Mouse (Mus musculus) liver, embryonic 15.5 days (tissue): ENCODE results near the gene Fam129b. TPM values are rescaled to one million over a fixed set of nuclear protein-coding genes. Genes with fewer than 3 reads are reported as not detected.
"Not testable (repeated sequence)": the region's sequence is repeated elsewhere in the genome, so short reads cannot be mapped to it uniquely, and the experiment has no call there.

ENCODE experiments used
- ATAC-seq: fragments of 200-750 bp; cut with Nextera tagmentation; 2 replicates; pipeline ENCODE4 v1.8.0; 2017; ENCODE audit warnings: moderate number of reproducible peaks, mild to moderate bottlenecking, moderate library complexity; ENCODE audit not compliant: insufficient read depth
- H3K27ac ChIP-seq: fragments of 300-500 bp; sonication (generic); replicated peaks from 2 replicates; pipeline ENCODE4 v1.5.1; 2015; ENCODE audit warnings: mild to moderate bottlenecking, inconsistent platforms
- H3K27me3 ChIP-seq: fragments of 300-500 bp; sonication (generic); 2 replicates; pipeline ENCODE4 v1.6.1; 2015; ENCODE audit warnings: mild to moderate bottlenecking, inconsistent platforms
- H3K36me3 ChIP-seq: fragments of 300-500 bp; sonication (generic); replicated peaks from 2 replicates; pipeline ENCODE4 v1.6.1; 2015; ENCODE audit warnings: moderate library complexity, mild to moderate bottlenecking, inconsistent platforms
- H3K4me1 ChIP-seq: fragments of 300-500 bp; sonication (generic); replicated peaks from 2 replicates; pipeline ENCODE4 v1.6.1; 2015; ENCODE audit warnings: inconsistent platforms
- H3K4me2 ChIP-seq: fragments of 300-500 bp; sonication (generic); 2 replicates; pipeline ENCODE4 v1.6.1; 2015; ENCODE audit warnings: moderate library complexity, mild to moderate bottlenecking, inconsistent platforms
- H3K4me3 ChIP-seq: fragments of 300-500 bp; sonication (generic); replicated peaks from 2 replicates; pipeline ENCODE4 v1.5.1; 2015; ENCODE audit warnings: mild to moderate bottlenecking, inconsistent platforms
- H3K9ac ChIP-seq: fragments of 300-500 bp; sonication (generic); 2 replicates; pipeline ENCODE4 v1.6.1; 2015; ENCODE audit warnings: moderate library complexity, mild to moderate bottlenecking, inconsistent platforms
- H3K9me3 ChIP-seq: fragments of 300-500 bp; sonication (generic); replicated peaks from 2 replicates; pipeline ENCODE4 v1.6.1; 2016; ENCODE audit warnings: inconsistent platforms
- WGBS: fragments of 180-500 bp; shearing (Covaris S2); methylation state at CpG from one replicate; pipeline ENCODE4 v1.1.7; 2015; ENCODE audit warnings: mixed read lengths; ENCODE audit not compliant: insufficient replicate concordance; 5-methylcytosine and 5-hydroxymethylcytosine counted together
- polyA plus RNA-seq: library from polyadenylated mRNA; unstranded; fragments of >200 nt; fragmentation: Nextera tagmentation; extraction: Ambion mirVana; gene quantifications from 2 replicates; pipeline ENCODE4 v1.2.1, GENCODE M21; 2015

Fam129b gene
- polyA plus RNA-seq, 1 experiment from 2014 or later = 8.5 TPM

GRCm38 (mm10) chr2:32846805-32847467 is 29.0 kb upstream of the Fam129b start, which contains the start of gene Stxbp1:
TSS of gene Stxbp1 (minus strand) at chr2:32847245.
- Histone ChIP-seq H3K27ac (no peak within 1 kb of the TSS; the same call in 1 of the 2 replicates), H3K27me3 (peaks cover 37% of the 10 kb centered on the region), H3K36me3 (no peaks in the 10 kb centered on the region), H3K4me1 (peaks cover 21% of the 10 kb centered on the region), H3K9ac (peak within 1 kb of the TSS; percentile 62), H3K9me3 (no peaks in the 10 kb centered on the region), H3K4me3 (peak within 1 kb of the TSS; percentile 70), H3K4me2 (peak within 1 kb of the TSS; percentile 98)
- under 1% methylated on average over 78 of the region's 78 CpGs for WGBS
- peak; percentile 96 for ATAC-seq

- Histone ChIP-seq H3K36me3 (no peaks in the 10 kb centered on the region), H3K27ac (no peak overlapping the region), H3K4me3 (peak overlapping the region; percentile 70), H3K9me3 (no peaks in the 10 kb centered on the region), H3K9ac (0 out of 2 replicates have a peak overlapping the region, but pooled peaks have one; percentile 28), H3K4me1 (peaks cover 21% of the 10 kb centered on the region), H3K4me2 (peak overlapping the region; percentile 98), H3K27me3 (peaks cover 42% of the 10 kb centered on the region)
- 48% methylated on average over 6 of the region's 6 CpGs for WGBS
- ATAC-seq = peak; percentile 24
Measured at GRCm38 (mm10) chr2:32847468-32847821, 28.5 kb upstream of the Fam129b start.

- Histone ChIP-seq H3K4me2 (no peak overlapping the region), H3K4me1 (peaks cover 5% of the 10 kb centered on the region), H3K27me3 (peaks cover 41% of the 10 kb centered on the region), H3K36me3 (no peaks in the 10 kb centered on the region), H3K27ac (no peak overlapping the region), H3K9me3 (no peaks in the 10 kb centered on the region), H3K4me3 (no peak overlapping the region), H3K9ac (no peak overlapping the region)
- no peak for ATAC-seq
- WGBS = 6% methylated on average over 20 of the region's 20 CpGs
Measured at GRCm38 (mm10) chr2:32852156-32852555, 23.8 kb upstream of the Fam129b start.

GRCm38 (mm10) chr2:32853716-32854115 is 22.2 kb upstream of the Fam129b start:
- not testable (repeated sequence) for ATAC-seq, H3K9me3 ChIP-seq, H3K36me3 ChIP-seq, H3K4me1 ChIP-seq, H3K4me3 ChIP-seq, H3K4me2 ChIP-seq, H3K27ac ChIP-seq, H3K9ac ChIP-seq
- H3K27me3 ChIP-seq = peaks cover 40% of the 10 kb centered on the region
- 56% methylated on average over 4 of the region's 4 CpGs for WGBS

GRCm38 (mm10) chr2:32854206-32854605 is 21.7 kb upstream of the Fam129b start:
- H3K4me2 ChIP-seq = no peak overlapping the region
- H3K27me3 ChIP-seq = peaks cover 35% of the 10 kb centered on the region
- H3K9ac ChIP-seq = no peak overlapping the region
- no peaks in the 10 kb centered on the region for H3K4me1 ChIP-seq
- 3% methylated on average over 8 of the region's 8 CpGs for WGBS
- H3K9me3 ChIP-seq = no peaks in the 10 kb centered on the region
- no peak overlapping the region for H3K4me3 ChIP-seq
- ATAC-seq = 0 out of 2 replicates have a peak, but pooled peaks have one; percentile 41
- no peaks in the 10 kb centered on the region for H3K36me3 ChIP-seq
- no peak overlapping the region for H3K27ac ChIP-seq

GRCm38 (mm10) chr2:32855046-32855785 is 20.7 kb upstream of the Fam129b start:
- Histone ChIP-seq H3K9me3 (no peaks in the 10 kb centered on the region), H3K27ac (no peak overlapping the region), H3K36me3 (no peaks in the 10 kb centered on the region), H3K4me1 (no peaks in the 10 kb centered on the region), H3K4me3 (no peak overlapping the region), H3K4me2 (no peak overlapping the region), H3K27me3 (peaks cover 31% of the 10 kb centered on the region), H3K9ac (no peak overlapping the region)
- no peak for ATAC-seq
- 48% methylated on average over 7 of the region's 7 CpGs for WGBS

- H3K4me1 ChIP-seq = no peaks in the 10 kb centered on the region
- H3K4me3 ChIP-seq = no peak overlapping the region
- no peaks in the 10 kb centered on the region for H3K9me3 ChIP-seq
- no peak overlapping the region for H3K9ac ChIP-seq
- ATAC-seq = no peak
- H3K36me3 ChIP-seq = no peaks in the 10 kb centered on the region
- no peak overlapping the region for H3K27ac ChIP-seq
- WGBS = 53% methylated on average over 5 of the region's 5 CpGs
- peaks cover 27% of the 10 kb centered on the region for H3K27me3 ChIP-seq
- no peak overlapping the region for H3K4me2 ChIP-seq
Measured at GRCm38 (mm10) chr2:32855790-32856465, 20.0 kb upstream of the Fam129b start.

GRCm38 (mm10) chr2:32857584-32857983 is 18.3 kb upstream of the Fam129b start:
- Histone ChIP-seq H3K27ac (no peak overlapping the region), H3K9me3 (no peaks in the 10 kb centered on the region), H3K4me2 (no peak overlapping the region), H3K4me1 (no peaks in the 10 kb centered on the region), H3K9ac (no peak overlapping the region), H3K4me3 (no peak overlapping the region), H3K36me3 (no peaks in the 10 kb centered on the region), H3K27me3 (peaks cover 11% of the 10 kb centered on the region; the same call in 1 of the 2 replicates)
- no peak for ATAC-seq
- WGBS = 1% methylated on average over 7 of the region's 7 CpGs

- H3K27ac ChIP-seq = no peak overlapping the region
- H3K27me3 ChIP-seq = peaks cover 3% of the 10 kb centered on the region; the same call in 1 of the 2 replicates
- no peak overlapping the region for H3K4me3 ChIP-seq
- H3K9ac ChIP-seq = no peak overlapping the region
- H3K4me2 ChIP-seq = no peak overlapping the region
- H3K4me1 ChIP-seq = no peaks in the 10 kb centered on the region
- WGBS = 35% methylated on average over 10 of the region's 10 CpGs
- ATAC-seq = no peak
- H3K36me3 ChIP-seq = no peaks in the 10 kb centered on the region
- H3K9me3 ChIP-seq = no peaks in the 10 kb centered on the region
Measured at GRCm38 (mm10) chr2:32859010-32859621, 16.8 kb upstream of the Fam129b start.

GRCm38 (mm10) chr2:32859622-32860012 is 16.3 kb upstream of the Fam129b start:
- H3K4me2 ChIP-seq = no peak overlapping the region
- no peaks in the 10 kb centered on the region for H3K9me3 ChIP-seq
- H3K4me3 ChIP-seq = no peak overlapping the region
- ATAC-seq = no peak
- H3K27ac ChIP-seq = no peak overlapping the region
- H3K27me3 ChIP-seq = peaks cover 3% of the 10 kb centered on the region; the same call in 1 of the 2 replicates
- no peaks in the 10 kb centered on the region for H3K36me3 ChIP-seq
- no peaks in the 10 kb centered on the region for H3K4me1 ChIP-seq
- WGBS = 69% methylated on average over 5 of the region's 5 CpGs
- H3K9ac ChIP-seq = no peak overlapping the region

GRCm38 (mm10) chr2:32860799-32861198 is 15.1 kb upstream of the Fam129b start:
- 71% methylated on average over 8 of the region's 8 CpGs for WGBS
- Histone ChIP-seq H3K4me3 (no peak overlapping the region), H3K27me3 (peaks cover 3% of the 10 kb centered on the region; the same call in 1 of the 2 replicates), H3K9me3 (no peaks in the 10 kb centered on the region), H3K36me3 (no peaks in the 10 kb centered on the region), H3K4me2 (no peak overlapping the region), H3K27ac (no peak overlapping the region), H3K9ac (no peak overlapping the region), H3K4me1 (no peaks in the 10 kb centered on the region)
- ATAC-seq = no peak
